Mouse (Mus musculus) limb, embryonic 14.5 days (tissue): ENCODE measurements at regions not wholly inside any gene's neighbourhood (a gene's known extent, or its start where the extent isn't known, plus 50 kb on each side); places are given as distances from the start of the nearest gene placed in this dataset.

ENCODE experiments used
- ATAC-seq: fragments of 200-750 bp; cut with Nextera tagmentation; 2 replicates; pipeline ENCODE4 v1.8.0; 2017; ENCODE audit warnings: low read depth, moderate number of reproducible peaks, moderate TSS enrichment; ENCODE audit not compliant: low FRiP score
- DNase-seq: peaks from one replicate; pipeline ENCODE4 v3.0.0-alpha.2; 2015; ENCODE audit warnings: low spot score
- H3K27ac ChIP-seq: fragments of 300-500 bp; sonication (generic); replicated peaks from 2 replicates; pipeline ENCODE4 v1.5.1; 2014; ENCODE audit warnings: low read depth, mild to moderate bottlenecking, low read length, moderate library complexity, mixed read lengths
- H3K27me3 ChIP-seq: fragments of 300-500 bp; sonication (generic); 2 replicates; pipeline ENCODE4 v1.6.1; 2014; ENCODE audit warnings: low read length, mixed read lengths; ENCODE audit not compliant: control insufficient read depth, insufficient read depth
- H3K36me3 ChIP-seq: fragments of 300-500 bp; sonication (generic); 2 replicates; pipeline ENCODE4 v1.6.1; 2014; ENCODE audit warnings: mild to moderate bottlenecking, low read length, moderate library complexity, mixed read lengths; ENCODE audit not compliant: control insufficient read depth, insufficient read depth
- H3K4me1 ChIP-seq: fragments of 300-500 bp; sonication (generic); 2 replicates; pipeline ENCODE4 v1.6.1; 2014; ENCODE audit warnings: antibody characterized with exemption, low read length, mixed read lengths; ENCODE audit not compliant: control insufficient read depth, insufficient read depth
- H3K4me2 ChIP-seq: fragments of 300-500 bp; sonication (generic); replicated peaks from 2 replicates; pipeline ENCODE4 v1.6.1; 2014; ENCODE audit warnings: low read depth, mild to moderate bottlenecking, low read length, moderate library complexity; ENCODE audit not compliant: severe bottlenecking
- H3K4me3 ChIP-seq: fragments of 300-500 bp; sonication (generic); replicated peaks from 2 replicates; pipeline ENCODE4 v1.5.1; 2014; ENCODE audit warnings: low read length
- H3K9ac ChIP-seq: fragments of 300-500 bp; sonication (generic); 2 replicates; pipeline ENCODE4 v1.6.1; 2014; ENCODE audit warnings: mild to moderate bottlenecking, low read depth, low read length, moderate library complexity; ENCODE audit not compliant: severe bottlenecking
- H3K9me3 ChIP-seq: fragments of 300-500 bp; sonication (generic); 2 replicates; pipeline ENCODE4 v1.6.1; 2016; ENCODE audit warnings: low read length; ENCODE audit not compliant: control insufficient read depth
- POLR2A ChIP-seq: fragments of 200-500 bp; IDR thresholded peaks from 2 replicates; pipeline ENCODE4 v1.8.0; 2012; ENCODE audit warnings: inconsistent platforms, mild to moderate bottlenecking, moderate library complexity, borderline replicate concordance; ENCODE audit not compliant: insufficient read depth, insufficient read length; ENCODE audit errors: extremely low read depth
- WGBS: fragments of 180-500 bp; shearing (Covaris S2); extraction: QIAGEN DNeasy Blood & Tissue Kit; methylation state at CpG from one replicate; pipeline ENCODE4 v1.1.7; 2014; 5-methylcytosine and 5-hydroxymethylcytosine counted together

- Histone ChIP-seq H3K9ac (no peak overlapping the region), H3K4me3 (no peak overlapping the region), H3K9me3 (no peaks in the 10 kb centered on the region), H3K27ac (no peak overlapping the region), H3K27me3 (no peaks in the 10 kb centered on the region), H3K4me1 (no peaks in the 10 kb centered on the region), H3K4me2 (no peak overlapping the region), H3K36me3 (no peaks in the 10 kb centered on the region)
- peak; percentile 68; the same call in 1 of the 2 replicates for ATAC-seq
- 35% methylated on average over 17 of the region's 17 CpGs for WGBS
- no peak for TF ChIP-seq POLR2A
- DNase-seq = peak; percentile 86
These were observed 51.2 kb upstream of the Tmem72 start for GRCm38 (mm10) chr6:116767738-116768522.

- H3K27ac ChIP-seq = no peak overlapping the region
- H3K36me3 ChIP-seq = no peaks in the 10 kb centered on the region
- no peak for TF ChIP-seq POLR2A
- no peaks in the 10 kb centered on the region for H3K27me3 ChIP-seq
- DNase-seq (peak; percentile 43), ATAC-seq (no peak)
- H3K4me3 ChIP-seq = no peak overlapping the region
- no peak overlapping the region for H3K4me2 ChIP-seq
- 59% methylated on average over 12 of the region's 12 CpGs for WGBS
- H3K4me1 ChIP-seq = no peaks in the 10 kb centered on the region
- no peaks in the 10 kb centered on the region for H3K9me3 ChIP-seq
- no peak overlapping the region for H3K9ac ChIP-seq
These were observed 58.4 kb upstream of the Tmem72 start for GRCm38 (mm10) chr6:116774954-116775675.

- no peak overlapping the region for H3K4me2 ChIP-seq
- no peak overlapping the region for H3K4me3 ChIP-seq
- DNase-seq (no peak), ATAC-seq (no peak)
- no peaks in the 10 kb centered on the region for H3K36me3 ChIP-seq
- 72% methylated on average over 3 of the region's 3 CpGs for WGBS
- H3K4me1 ChIP-seq = no peaks in the 10 kb centered on the region
- H3K27ac ChIP-seq = no peak overlapping the region
- peaks cover 6% of the 10 kb centered on the region; the same call in 1 of the 2 replicates for H3K9me3 ChIP-seq
- no peak for TF ChIP-seq POLR2A
- H3K9ac ChIP-seq = no peak overlapping the region
- no peaks in the 10 kb centered on the region for H3K27me3 ChIP-seq
These were observed 70.0 kb upstream of the Tmem72 start for GRCm38 (mm10) chr6:116786553-116787335.

GRCm38 (mm10) chr6:116793321-116793960 is 76.7 kb upstream of the Tmem72 start:
- ATAC-seq (no peak), DNase-seq (no peak)
- H3K4me1 ChIP-seq = no peaks in the 10 kb centered on the region
- H3K9me3 ChIP-seq = no peaks in the 10 kb centered on the region
- H3K9ac ChIP-seq = no peak overlapping the region
- H3K4me2 ChIP-seq = no peak overlapping the region
- WGBS = 13% methylated on average over 4 of the region's 4 CpGs
- H3K4me3 ChIP-seq = no peak overlapping the region
- TF ChIP-seq POLR2A = no peak
- H3K27me3 ChIP-seq = no peaks in the 10 kb centered on the region
- no peak overlapping the region for H3K27ac ChIP-seq
- no peaks in the 10 kb centered on the region for H3K36me3 ChIP-seq

GRCm38 (mm10) chr6:116793961-116794336 is 77.2 kb upstream of the Tmem72 start:
- Histone ChIP-seq H3K4me3 (no peak overlapping the region), H3K9ac (no peak overlapping the region), H3K4me2 (no peak overlapping the region), H3K36me3 (no peaks in the 10 kb centered on the region), H3K27me3 (no peaks in the 10 kb centered on the region), H3K4me1 (no peaks in the 10 kb centered on the region), H3K27ac (no peak overlapping the region), H3K9me3 (no peaks in the 10 kb centered on the region)
- 15% methylated on average over 9 of the region's 9 CpGs for WGBS
- TF ChIP-seq POLR2A = no peak
- ATAC-seq = no peak
- no peak for DNase-seq
